Mouse (Mus musculus): Measurements from ENCODE around the gene Ceacam15.
"Not testable (repeated sequence)": the region's sequence is repeated elsewhere in the genome, so short reads cannot be mapped to it uniquely, and the experiment has no call there.

The Ceacam15 gene

GRCm38 (mm10) chr7:16675605-16676004, at the start of gene Ceacam15:
Ceacam15 (minus strand) TSS chr7:16675705.
- DNase-seq (ENCODE audit: low read depth), result no peak

DNA sequence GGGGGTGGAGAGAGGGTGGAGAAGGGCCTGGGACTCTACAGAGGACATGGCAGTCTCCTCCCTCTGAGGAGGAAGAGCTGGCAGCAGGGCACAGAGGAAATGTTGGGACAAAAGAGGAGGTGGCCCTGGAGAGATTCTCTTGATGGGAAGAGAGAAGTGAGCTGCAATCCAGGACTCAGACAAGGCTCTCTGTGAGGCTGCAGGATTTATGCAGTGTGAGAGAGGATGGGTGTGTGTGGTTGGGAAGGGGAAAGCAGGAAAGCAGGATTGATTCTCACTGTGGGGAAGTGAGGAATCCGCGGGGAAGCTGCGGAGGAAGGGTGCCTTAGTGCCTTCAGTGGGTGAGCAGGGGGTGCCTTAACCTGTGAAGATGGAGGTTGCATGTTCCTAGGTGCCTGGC, 47.0 kb upstream of the Ceacam15 start:
- not testable (repeated sequence) for DNase-seq (ENCODE audit: low read depth)

- DNase-seq (ENCODE audit: low read depth), result no peak
Measured at GRCm38 (mm10) chr7:16721629-16722028, 46.1 kb upstream of the Ceacam15 start, which contains the start of gene Ceacam9. Ceacam9 (plus strand) TSS chr7:16721929.

DNA sequence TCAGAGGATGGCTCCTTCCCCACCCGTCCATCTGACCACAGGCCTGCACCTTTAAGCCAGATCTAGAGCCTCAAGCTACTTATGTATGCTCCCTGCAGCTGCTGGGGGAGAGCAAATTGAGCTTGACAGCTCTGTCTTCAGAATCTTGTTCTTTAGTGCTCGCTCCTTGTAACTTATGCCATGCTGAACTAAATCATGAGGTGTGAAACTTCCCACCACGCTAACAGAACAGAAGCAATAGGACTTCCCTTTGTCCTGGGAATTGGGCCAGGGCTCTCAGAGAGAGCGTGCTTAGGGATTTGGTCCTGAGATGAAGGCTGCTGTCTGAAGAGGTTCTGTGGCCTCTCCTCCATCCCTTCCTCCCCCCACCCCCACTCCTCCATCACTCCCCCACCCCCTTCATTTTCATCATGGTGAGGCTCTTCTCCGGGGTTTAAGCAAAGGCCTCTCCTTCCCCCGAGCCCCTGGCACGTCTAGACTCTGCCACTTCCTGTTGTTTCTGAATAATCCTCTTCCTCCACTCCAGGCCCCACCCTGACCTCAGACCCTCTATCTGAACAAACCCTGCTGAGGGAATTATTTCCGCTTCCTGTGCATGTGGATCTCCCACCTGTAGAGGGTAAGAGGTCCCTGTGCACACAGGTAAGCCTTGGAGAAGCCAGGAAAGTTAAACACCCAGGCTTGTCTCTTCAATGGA, 41.1 kb upstream of the Ceacam15 start:
- DNase-seq (ENCODE audit: low read depth), result peak; percentile 34

GRCm38 (mm10) chr7:16712633-16713415, 37.3 kb upstream of the Ceacam15 start:
- no peak for DNase-seq (ENCODE audit: low read depth)

DNA sequence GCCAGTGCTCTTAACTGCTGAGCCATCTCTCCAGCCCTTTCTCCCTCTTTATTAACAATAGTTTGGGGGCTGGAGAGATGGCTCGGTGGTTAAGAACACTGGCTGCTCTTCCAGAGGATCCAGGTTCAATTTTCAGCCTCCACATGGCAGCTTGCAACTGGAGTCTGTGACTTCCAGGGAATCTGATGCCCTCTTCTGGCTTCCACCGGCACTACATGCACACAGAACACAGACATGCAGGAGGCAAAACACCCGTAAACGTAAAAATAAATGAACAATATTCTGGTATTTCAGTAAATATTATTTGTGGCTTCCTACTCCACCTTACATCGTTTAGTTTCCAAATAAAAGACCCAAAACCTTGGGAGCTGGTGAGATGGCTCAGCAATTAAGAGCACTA, 35.1 kb upstream of the Ceacam15 start:
- DNase-seq (ENCODE audit: low read depth), result peak; percentile 34

GRCm38 (mm10) chr7:16708244-16708643, 32.7 kb upstream of the Ceacam15 start:
- no peak for DNase-seq (ENCODE audit: low read depth)

GRCm38 (mm10) chr7:16706385-16706784, 30.9 kb upstream of the Ceacam15 start:
- no peak for DNase-seq (ENCODE audit: low read depth)

DNA sequence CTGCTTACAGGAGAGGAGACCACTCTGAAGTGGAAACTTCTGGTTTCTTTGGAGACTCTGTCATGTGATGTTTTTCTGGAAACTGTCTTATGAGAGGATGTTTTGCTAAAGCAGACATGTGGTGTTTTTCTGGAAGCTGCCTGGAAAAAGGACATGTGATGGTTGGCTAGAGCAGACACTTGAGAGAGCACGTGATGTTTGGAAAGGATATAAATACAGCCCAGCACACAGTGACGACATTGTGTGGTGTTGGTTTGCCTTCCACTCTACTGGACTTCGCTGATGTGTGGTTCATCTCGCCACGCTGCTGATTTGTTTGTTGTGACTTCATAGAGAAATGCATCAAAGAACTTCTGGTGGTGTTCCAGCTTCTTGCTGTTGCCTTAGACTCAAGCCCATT, 25.1 kb upstream of the Ceacam15 start:
- peak; percentile 34 for DNase-seq (ENCODE audit: low read depth)

- DNase-seq (ENCODE audit: low read depth), result peak; percentile 80
Measured at GRCm38 (mm10) chr7:16699042-16699441, 23.5 kb upstream of the Ceacam15 start.

DNA sequence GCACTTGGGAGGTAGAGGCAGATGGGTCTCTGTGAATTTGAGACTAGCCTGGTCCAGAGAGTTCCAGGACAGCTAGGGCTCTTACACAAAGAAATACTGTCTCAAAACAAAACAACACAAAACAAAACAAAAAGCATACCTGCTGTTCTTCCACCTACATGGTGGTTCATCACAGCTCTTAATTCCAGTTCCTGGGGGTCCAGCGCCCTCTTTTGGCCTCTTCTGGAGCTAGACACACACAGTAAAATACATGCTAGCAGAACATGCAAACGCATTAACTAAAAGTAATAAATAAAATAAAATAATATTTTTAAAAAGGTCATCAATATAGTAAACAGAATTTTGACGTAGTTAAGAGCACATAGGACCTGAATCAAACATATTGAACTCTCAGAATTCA, 19.5 kb upstream of the Ceacam15 start:
- DNase-seq (ENCODE audit: low read depth), result peak; percentile 50

- no peak for DNase-seq (ENCODE audit: low read depth)
Measured at GRCm38 (mm10) chr7:16689196-16689595, 13.7 kb upstream of the Ceacam15 start.

DNA sequence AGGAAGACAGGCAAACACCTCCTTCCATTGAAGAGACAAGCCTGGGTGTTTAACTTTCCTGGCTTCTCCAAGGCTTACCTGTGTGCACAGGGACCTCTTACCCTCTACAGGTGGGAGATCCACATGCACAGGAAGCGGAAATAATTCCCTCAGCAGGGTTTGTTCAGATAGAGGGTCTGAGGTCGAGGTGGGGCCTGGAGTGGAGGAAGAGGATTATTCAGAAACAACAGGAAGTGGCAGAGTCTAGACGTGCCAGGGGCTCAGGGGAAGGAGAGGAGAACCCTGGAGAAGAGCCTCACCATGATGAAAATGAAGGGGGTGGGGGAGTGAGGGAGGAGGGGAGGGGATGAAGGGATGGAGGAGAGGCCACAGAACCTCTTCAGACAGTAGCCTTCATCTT, 4.7 kb upstream of the Ceacam15 start:
- not testable (repeated sequence) for DNase-seq (ENCODE audit: low read depth)

- DNase-seq (ENCODE audit: low read depth), result not testable (repeated sequence)
Measured at GRCm38 (mm10) chr7:16674699-16675098, 806 bp downstream of the Ceacam15 start.

DNA sequence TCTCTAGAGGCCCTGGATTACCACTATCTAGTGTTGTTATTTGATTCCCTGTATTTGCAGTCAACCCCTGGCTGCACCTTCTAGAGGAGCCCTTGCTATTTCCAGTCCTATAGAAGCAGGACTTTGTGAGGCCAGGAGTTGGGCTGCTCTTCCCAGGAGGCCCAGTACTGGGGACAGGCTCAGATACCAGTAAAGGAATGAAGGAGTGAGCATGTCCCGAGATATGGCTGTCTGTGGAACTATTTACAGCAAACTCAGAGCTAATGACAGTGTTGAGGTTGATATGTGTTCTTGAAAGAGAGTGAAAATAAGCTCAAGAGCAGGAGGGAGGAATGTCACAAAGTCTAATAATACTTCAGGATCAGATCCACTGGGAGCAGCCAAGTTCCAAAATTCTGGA, 1.7 kb downstream of the Ceacam15 start:
- no peak for DNase-seq (ENCODE audit: low read depth)

DNA sequence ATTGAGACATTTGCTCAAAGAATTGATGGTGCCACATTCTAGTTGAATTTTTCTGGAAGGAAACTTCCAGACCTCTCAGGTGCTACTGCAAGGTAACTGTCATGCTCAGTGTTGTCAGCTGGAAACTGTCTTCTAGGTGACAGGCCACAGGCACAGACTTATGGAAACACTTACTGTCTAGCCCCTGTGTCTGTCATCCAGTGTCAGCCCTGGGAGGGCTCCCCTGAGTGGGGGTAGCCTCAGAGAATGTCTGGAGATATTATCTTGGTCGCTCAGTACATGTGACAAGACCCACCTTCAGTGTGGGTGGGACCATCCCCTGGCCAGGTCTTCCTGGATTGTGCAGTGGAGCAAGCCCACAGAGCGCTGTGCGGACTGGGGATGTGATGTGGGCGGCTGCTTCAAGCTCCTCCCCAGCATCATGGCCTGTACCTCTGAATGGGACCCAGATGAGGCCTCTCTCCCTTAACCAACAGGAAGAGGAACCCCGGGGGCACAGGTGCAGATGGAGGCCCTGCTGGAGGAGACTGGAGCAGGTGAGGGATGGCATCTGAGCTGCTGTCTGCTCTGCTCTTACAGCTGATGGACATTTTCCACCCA, 7.1 kb downstream of the Ceacam15 start:
- not testable (repeated sequence) for DNase-seq (ENCODE audit: low read depth)

- DNase-seq (ENCODE audit: low read depth), result no peak
Measured at GRCm38 (mm10) chr7:16644260-16644659, 31.2 kb downstream of the Ceacam15 start.

DNA sequence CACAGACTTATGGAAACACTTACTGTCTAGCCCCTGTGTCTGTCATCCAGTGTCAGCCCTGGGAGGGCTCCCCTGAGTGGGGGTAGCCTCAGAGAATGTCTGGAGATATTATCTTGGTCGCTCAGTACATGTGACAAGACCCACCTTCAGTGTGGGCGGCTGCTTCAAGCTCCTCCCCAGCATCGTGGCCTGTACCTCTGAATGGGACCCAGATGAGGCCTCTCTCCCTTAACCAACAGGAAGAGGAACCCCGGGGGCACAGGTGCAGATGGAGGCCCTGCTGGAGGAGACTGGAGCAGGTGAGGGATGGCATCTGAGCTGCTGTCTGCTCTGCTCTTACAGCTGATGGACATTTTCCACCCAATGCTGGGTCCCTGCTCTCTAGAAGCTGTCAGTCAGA, 32.4 kb downstream of the Ceacam15 start:
- not testable (repeated sequence) for DNase-seq (ENCODE audit: low read depth)

DNA sequence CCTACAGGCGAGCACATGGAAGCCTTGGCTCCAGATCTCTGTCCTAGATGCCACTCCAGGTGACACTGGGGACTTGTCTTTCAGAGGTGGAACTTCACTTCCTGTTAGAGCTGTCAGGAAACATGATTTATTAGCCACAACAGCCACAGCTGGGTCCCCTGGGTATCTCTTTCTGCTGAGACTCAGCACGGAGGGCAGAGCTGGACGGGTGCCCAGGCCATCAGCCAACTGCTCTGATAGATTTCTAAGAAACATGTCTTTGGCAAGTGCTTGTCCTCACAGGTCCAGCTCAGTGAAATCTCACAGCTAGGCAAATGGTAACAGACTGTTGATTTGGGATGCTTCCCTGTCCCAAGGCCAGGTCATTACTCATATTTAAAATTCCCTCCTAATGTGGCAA, 36.5 kb downstream of the Ceacam15 start:
- DNase-seq (ENCODE audit: low read depth), result no peak

DNA sequence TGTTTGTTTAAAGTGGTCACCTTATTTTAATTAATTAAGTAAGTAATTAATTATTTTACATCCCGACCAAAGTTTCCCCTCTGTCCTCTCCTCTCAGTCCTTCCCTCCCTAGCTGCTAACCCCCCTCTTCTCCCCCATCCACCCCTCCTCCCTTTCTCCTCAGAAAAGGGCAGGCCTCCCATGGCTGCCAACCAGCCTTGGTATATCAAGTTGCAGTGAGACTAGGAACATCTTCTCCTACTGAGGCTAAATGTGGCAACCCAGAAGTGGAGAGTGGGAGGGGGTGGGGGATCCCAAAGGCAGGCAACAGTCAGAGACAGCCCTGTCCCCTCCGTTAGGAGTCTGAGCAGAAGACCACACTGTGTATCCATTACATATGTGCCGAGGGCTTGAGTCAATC, 40.4 kb downstream of the Ceacam15 start:
- DNase-seq (ENCODE audit: low read depth), result no peak

GRCm38 (mm10) chr7:16633913-16634312, 41.6 kb downstream of the Ceacam15 start:
- DNase-seq (ENCODE audit: low read depth), result peak; percentile 47

- DNase-seq (ENCODE audit: low read depth), result peak; percentile 28
Measured at GRCm38 (mm10) chr7:16631932-16632331, 43.6 kb downstream of the Ceacam15 start.

GRCm38 (mm10) chr7:16631025-16631424, 44.5 kb downstream of the Ceacam15 start:
- DNase-seq (ENCODE audit: low read depth), result no peak
